Mouse (Mus musculus) neural tube, embryonic 10.5 days (tissue): Measurements from ENCODE around the gene Adcy2.

ENCODE experiments used
- DNase-seq: peaks from one replicate; pipeline ENCODE4 v3.0.0-alpha.2; 2017; ENCODE audit warnings: low spot score; ENCODE audit errors: extremely low spot score

Gene Adcy2

DNA sequence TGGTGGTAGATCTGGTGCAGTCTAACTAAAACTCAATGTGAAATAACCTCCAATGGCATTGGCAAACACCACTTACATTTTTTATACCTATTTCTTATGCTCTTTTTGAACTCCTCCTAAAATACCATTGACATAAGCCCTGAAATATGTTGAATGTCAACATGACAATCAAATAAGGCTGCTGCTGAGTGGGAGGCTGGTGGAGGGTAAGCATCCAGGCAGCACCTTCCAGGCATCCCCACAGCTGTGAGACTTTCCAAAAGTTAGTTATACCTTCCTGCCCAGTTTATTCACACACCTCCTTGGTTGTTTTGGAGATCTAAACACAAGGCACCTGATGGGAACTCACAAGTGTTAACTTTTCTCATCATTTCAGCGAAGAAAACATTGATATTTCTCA is 318.9 kb downstream of the Adcy2 start:
- no peak for DNase-seq

DNA sequence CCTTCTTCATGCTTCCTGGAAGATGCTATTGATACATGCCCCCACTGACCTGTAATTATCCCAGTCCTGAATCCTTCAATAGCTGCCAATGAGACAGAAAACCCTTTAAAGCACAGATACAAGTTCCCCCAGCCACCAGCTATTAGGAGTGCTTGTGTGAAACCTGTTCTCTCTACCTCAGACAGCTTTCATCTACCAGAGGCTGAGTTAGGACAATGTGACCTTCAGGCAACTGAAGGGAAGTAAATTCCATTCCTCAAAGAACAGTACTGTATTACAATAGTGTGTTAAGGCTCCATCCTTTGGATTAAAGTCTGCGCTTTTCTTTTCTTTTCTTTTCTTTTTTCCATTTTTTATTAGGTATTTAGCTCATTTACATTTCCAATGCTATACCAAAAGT is 356.6 kb downstream of the Adcy2 start:
- DNase-seq: no peak

- no peak for DNase-seq
Observed at GRCm38 (mm10) chr13:68627041-68627440, 372.3 kb downstream of the Adcy2 start.

DNA sequence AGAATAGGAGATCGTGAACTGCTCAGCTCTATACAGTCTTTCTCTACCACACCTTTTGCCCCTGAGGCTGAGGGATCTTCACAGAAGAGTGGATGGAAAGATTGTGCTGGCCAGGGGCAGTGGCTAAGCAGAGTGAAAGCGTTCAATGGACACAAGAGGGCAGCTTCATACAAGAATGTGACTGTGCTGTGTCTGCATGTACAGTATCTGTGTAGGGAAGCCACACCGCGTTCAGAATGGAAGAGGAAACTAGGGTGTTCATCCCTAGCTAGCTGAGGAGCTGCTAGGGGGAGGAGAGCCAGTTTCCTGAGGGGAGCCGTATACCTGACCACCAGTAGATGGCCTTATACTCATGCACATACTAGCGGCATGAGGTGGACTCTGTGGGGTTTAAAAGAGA is 376.5 kb downstream of the Adcy2 start:
- DNase-seq: no peak

DNA sequence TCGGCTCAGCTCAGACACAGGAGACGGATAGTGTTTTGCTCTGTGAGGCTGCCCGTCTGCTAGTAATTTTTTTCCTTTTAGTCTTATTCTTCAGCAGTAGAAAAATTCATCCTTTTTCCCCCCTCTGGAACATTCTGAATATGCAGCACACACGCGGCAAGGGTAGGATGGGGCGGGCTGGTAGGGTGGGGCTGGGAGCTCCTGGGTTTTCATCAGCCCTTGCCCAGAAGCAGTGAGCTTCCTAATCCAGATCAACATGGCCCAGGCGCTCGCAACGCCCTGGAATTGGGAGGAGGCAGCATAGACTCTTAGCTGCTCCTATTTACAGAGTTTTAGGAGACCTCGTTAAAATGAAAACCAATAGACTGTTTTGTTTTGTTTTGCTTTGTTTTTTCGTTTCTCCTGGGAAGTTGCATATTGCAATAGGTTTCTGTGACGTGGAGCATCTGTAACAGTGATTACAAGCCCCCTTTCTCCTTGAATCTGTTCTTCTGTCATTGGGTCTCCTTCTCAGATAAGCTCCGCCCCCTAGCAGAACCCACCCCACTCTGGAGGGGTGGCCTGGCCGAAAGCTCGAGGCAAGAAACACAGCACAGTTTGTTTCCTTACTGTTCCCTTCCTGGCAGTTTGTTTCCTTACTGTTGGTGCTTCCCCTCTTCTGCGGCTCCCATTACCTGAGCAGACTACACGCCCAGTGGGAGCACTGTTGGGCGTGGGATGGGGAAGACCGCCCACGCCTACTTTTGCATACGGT is 391.5 kb downstream of the Adcy2 start:
- no peak for DNase-seq

DNA sequence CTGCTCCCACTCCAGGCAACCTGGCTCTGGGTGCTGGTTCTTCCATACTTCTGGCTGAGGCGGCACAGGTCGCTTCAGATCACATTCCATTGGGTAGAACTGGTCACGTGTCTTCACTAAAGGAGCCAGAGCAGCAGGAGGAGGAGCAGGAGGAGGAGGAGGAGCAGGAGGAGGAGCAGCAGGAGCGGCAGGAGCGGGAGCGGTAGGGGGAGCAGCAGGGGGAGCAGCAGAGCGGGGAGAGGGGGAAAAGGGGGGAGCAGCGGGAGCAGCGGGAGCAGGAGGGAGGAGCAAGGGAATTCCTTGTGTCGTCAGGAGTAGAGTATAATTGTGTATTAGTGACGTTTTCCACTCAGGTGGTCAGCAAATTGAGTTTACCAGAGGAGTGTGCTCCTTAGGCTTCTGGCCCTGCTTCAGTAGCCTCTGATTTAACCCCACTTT is 393.6 kb downstream of the Adcy2 start:
- DNase-seq: peak; percentile 55

DNA sequence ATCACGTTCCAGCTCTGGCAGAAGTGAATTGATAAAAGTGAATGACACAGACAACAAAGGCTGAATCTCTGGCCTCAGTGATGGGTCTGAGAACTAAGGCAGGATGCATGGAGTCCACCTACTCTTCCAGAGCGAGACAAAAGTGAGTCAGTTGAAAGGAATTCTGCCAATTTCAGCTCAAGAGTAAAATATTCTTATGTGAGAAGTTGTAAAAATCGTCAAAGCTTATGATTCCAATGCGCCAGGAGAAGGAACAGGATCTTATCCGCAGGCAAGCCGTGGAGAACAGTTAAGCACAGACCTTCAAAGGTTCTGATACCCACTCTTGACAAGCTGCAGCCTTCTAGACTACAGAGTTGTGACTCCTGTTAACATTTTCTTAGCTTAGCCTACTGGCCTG is 396.3 kb downstream of the Adcy2 start:
- DNase-seq: no peak

DNA sequence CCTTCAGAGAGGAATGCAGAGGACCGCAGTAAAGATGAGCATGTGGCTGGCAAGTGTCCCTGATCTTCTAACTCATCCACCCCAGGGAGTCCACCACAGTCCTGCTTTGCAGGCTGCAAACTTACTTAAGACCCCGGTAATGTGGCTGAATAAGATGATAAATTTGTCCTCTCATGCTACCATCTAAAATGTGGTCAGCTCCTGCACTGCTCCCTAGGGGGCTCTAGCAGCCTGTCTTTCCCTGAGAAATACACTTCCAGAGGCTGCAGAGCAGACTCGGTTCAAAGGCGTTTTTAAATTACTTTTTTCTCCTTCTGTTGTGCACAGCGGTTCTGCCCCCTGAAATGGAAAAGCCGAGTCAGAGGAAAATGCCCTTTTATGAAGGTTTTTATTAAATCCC is 398.2 kb downstream of the Adcy2 start:
- peak; percentile 23 for DNase-seq

GRCm38 (mm10) chr13:68598953-68599352 is 400.4 kb downstream of the Adcy2 start:
- no peak for DNase-seq

DNA sequence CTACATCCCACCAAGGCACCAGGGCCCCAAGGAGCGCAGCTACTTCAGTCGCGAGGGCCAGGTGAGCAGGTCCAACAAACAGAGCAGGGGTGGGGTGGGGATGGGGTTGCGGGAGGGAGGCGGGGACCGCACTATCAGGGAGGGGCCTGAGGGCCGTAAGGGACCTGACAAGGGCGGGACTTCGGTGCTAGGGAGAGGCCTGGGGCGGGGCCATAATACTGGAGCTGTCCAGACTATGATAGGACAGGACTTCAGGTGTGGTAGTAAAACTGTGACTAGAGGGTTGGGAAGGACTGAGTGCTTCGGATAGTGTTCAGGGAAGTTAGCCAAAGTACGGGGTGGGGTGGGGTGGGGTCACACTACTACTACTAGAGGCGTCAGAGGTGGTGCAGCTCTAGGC is 401.7 kb downstream of the Adcy2 start:
- no peak for DNase-seq

- DNase-seq: no peak
Observed at GRCm38 (mm10) chr13:68597199-68597598, 402.1 kb downstream of the Adcy2 start, which contains the start of gene 1700001L19Rik. Gene 1700001L19Rik, plus strand, starts transcription at chr13:68597421.

DNA sequence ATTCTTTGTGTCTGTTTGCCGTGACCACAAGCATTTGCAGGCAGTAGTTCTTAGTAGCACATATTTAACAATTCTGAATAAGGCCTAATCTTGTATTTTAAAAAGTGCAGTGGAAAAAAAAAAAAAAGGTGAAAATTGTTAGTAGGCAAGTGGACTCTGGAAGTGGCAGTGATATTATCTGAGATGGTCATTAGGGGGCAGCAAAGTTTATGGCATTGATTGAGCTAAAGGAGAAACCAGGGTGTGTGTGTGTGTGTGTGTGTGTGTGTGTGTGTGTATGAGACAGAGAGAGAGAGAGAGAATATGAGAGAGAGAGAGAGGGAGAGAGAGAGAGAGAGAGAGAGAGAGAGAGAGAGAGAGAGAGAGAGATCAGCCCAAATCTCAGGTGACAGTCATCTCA is 405.5 kb downstream of the Adcy2 start:
- DNase-seq: no peak

GRCm38 (mm10) chr13:68588352-68588751 is 411.0 kb downstream of the Adcy2 start:
- DNase-seq: no peak

DNA sequence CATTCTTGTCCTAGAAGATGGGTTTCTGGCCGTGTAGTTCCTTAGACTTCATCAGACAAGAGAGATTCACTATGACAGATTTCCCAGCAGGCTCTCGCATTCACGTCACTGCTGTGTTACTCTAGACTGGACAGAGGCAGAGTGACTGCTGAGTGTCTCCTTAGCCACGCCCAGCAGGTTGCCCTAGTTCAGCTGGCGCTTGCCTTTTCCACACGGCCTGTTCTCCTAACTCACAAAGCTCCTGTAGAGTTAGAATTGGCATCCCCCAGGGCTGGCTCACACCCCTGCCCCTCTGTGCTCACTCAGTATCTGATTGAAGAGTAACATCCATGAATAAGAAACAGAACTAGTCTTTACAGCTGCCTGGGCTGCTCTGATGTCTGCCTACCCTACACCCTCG is 413.9 kb downstream of the Adcy2 start:
- no peak for DNase-seq

DNA sequence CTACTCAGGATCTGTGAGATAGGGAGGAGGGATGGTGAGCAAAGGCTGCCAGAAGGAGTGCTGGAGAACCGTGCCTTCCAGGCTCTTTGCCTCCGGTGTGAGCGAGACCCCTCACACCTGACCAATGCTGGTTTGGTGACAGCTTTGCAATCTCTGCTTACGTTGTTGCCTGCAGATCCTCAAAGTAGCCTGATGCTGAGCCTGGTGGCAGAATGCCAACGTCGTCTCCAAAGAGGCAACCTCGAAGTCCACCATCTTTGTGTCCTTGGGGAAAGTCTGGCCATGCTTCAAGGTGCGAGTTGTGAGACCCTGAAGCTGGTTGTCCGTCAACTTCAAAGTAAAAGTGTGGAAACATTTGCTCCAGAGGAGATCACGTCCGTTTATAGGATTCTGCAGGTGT is 415.4 kb downstream of the Adcy2 start:
- DNase-seq: no peak

DNA sequence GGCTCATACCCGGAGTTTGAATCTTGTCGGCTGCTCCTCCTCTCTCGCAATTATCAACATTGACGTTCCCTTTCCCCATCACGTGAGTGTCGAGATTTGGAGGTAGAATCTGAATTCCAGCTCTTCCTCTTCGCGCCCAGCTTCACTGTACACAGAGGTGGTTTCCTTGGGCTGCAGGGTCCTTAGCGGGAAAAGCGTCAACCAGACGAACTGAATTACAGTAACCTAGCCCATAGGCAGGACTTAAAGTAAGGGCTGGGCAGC is 416.9 kb downstream of the Adcy2 start:
- DNase-seq: no peak

DNA sequence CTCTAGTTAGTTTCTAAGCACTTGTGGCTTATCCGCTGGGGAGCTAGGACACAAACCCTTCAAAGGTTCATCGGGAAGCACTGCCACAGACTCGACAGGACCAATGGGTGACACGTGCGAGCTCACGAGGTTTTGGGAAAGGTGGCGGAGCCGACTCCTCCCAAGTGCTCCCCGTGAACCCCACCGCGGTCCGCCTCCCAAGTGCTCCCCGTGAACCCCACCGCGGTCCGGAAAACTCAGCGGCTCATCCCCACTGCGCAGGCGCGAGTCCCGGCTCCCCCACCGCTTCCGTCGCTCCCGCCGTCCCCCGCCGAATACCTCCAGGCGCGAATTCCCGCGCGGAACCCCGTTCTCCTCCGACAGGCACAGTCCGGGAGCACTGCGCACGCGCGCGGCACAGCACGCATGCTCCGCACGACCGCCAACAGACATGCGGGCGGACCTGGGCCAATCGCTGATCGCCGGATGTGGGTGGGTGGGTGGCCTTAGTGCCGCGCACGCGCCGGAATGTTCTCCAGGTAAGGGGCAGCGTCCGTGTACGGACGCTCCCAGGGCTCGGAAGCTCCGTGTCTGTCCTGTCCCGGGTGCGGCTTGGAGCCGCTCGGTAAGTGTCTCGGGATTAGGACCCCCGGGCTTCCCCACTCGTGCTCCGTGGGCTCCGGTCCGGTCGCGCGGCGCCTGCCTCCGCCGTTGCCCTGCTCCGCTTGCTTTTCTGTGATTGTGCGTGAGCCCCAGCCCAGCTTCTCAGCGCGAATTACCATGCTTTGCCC is 417.4 kb downstream of the Adcy2 start, which contains the start of the genes Mtrr and Fastkd3:
Mtrr (minus strand) TSS at position 403 of the 770 bp plus-strand sequence.
Fastkd3 (plus strand) TSS at position 488 of the 770 bp plus-strand sequence.
- DNase-seq: peak; percentile 98

GRCm38 (mm10) chr13:68581086-68581740 is 418.1 kb downstream of the Adcy2 start:
- no peak for DNase-seq

DNA sequence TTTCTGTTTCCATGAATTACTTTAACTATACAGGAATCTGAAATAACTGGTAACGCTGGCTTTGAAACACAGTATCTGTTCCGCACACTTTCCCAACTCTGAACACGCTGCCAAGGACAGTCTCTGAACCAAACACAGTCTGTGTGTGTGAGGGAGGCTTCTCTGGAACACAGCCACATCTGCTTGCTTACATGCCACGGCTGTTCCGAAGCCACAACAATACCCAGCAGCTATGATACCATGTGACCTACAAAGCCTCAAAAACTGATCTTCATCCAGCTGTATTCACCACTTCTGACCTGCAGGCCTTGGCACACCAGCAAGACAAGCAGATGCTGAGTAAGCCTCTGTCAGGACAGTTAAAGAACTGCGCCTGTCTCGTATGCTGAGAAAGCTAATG is 421.4 kb downstream of the Adcy2 start:
- no peak for DNase-seq

- no peak for DNase-seq
Observed at GRCm38 (mm10) chr13:68574398-68574797, 424.9 kb downstream of the Adcy2 start.

DNA sequence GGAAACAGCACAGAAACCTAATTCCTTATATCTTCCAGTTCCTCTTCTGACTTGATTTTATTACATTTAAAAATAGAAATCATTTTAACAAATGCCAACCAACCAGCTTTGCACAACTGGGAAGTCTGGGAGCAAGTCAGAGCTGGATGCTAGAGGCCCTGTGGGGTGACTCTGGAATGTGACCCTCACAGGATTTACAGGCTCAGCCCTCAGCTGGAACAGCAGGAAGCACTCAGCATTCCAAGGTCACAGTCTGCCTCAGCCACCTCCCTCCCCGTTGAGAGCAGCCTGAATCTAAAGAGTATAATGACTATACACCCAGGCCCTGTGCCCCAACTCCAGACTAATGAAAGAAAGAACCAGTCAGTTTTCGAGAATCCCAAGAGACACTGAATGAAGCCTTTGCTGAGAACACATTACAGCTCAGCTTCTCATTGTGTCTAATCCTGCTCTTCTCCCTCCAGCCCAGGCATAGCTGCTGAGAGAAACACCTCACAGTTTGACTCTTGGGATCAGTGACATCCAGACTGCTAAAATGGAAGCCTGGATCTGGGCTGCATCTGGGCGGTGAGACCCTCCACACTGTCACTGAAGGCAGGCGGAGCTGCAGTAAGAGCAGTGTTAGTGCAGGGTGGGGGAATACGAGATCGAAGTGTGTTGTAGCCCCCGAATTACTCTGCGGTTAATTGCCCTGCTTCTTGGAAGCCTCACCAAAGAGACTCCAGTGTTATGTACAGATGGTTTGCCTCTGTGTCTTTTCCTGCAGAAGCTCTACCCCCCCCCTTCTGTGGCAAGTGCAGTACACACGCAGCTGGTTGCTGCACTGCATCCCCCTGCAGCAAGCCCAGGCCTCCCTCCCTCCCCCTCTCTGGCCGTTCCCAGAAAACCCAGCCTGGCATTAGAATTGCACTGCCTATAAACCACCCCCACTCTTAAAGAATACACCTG is 426.1 kb downstream of the Adcy2 start:
- DNase-seq: peak; percentile 27
